Mouse (Mus musculus) lung, postnatal 36 days (tissue): ENCODE measurements around the gene Fgfr2.

Experiments used
- DNase-seq: peaks from one replicate; pipeline ENCODE4 v3.0.0; 2022; ENCODE audit warnings: mixed read lengths

Gene Fgfr2

DNA sequence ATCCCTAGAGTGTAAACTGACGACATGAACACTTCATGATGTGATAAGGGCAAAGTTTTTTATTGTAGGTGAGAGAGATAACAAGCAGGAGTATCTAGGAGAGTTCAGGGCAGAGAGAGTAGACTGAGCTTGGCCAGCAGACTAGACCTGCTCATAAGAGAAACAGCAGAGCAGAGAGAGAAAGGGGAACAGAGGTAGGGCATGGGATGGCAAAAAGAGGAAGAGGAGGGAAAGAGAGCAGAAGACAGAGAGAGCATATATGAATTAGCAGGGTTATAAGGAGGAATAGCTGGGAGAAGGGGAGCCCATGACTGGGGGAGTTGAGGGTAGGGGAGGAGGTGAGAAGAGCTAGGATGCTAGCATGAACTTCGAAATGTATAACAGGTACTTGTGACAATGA, 1791.5 kb downstream of the Fgfr2 start:
- DNase-seq, result no peak

DNA sequence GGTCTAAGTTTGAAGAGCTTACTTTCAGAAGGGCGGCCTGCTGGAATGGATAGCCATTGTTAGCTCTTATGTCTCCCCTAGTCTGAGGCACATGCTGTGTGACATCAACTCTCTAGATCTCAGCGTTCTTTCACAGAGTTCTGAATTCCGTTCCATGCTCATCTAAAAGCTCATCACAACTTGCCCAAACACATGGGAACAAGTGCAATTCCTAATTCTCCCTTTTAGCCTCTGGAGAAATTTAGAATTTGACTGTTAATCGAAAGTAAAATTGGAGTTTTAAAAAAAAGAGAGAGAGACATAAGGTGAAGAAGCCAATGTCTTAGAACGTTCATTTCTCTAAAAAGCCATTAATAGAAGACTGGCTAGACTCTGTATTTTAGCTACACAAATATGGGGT, 1793.7 kb downstream of the Fgfr2 start, which contains the start of gene Fam24b:
Gene Fam24b (minus strand): TSS at position 101 of the 400 bp plus-strand sequence.
- no peak for DNase-seq

DNA sequence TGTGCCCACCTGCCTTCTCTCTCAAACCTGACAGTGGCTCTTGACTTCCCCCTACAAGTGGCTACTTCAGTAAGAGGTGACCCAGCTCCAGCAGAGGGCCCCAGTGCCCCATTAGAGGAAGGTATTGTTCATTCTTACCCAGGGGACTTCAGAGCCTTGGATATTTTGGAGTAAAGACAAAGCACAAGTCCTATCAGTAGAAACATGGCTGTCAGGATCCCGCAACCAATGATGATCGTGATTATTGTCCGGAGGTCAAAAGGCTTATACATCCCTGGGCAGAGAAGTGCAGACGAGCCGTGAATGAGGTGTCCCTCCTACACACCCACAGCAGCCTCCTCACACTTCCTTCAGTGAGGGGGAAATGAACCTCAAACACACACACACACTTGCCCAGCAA, 1796.1 kb downstream of the Fgfr2 start:
- DNase-seq, result no peak

DNA sequence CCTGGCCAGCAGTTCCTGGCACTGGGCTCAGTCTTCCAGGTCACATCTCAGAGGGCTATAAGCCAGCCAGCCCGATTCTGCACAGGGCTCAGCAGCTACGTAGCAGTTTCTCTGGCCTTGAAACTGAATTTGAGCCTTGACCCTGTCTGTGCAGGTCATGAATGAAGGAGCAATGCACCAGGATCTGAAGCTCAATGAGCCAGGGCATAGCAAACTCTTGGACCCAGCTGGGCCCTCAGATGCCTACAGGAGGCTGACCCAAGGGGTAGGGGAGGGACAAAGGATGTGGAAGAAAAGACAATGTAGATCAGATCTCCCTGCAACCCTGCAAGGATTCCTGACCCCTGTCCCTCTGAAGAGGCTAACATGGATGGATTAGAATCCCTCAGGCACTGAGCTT, 1801.0 kb downstream of the Fgfr2 start, which contains the start of gene Cuzd1:
Gene Cuzd1 (minus strand): TSS at position 101 of the 400 bp plus-strand sequence.
- no peak for DNase-seq

DNA sequence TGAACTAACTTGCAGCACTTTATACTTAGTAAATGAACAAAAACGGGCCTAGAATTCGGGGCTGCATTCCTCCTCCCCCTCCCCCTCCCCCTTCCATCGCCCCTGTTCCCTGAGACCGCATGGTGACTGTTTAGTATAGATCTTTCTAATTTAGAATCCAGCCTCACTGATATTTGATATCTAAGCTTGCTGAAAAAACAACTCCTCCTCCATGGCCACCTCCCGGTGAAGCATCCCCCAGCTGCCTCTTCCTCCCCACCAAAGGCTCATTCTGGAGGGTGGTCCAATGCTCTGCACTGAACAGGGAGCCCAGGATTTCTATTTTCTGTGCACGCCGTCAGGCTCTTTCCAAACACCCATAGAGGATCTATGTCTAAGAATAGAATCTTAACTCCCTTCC, 1804.8 kb downstream of the Fgfr2 start:
- DNase-seq, result no peak

DNA sequence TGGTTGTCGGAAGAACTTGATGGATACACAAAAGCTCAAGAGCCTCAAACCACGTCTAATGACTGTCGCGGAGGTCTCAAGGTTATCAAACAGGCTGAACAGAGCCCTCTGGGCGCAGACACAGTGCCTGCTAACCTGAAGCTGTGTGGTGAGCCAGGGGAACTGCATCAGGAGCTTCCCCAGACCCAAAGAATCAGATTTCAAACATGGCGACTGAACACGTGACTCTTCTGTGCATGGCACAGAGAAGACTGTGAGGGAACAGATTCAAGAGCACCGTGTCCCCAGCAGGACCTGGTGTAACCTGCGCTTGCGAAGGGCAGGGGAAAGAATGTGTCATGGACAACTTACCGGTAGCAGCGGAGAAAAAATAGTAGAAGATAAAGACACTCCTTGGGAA, 1805.6 kb downstream of the Fgfr2 start:
- DNase-seq, result no peak

DNA sequence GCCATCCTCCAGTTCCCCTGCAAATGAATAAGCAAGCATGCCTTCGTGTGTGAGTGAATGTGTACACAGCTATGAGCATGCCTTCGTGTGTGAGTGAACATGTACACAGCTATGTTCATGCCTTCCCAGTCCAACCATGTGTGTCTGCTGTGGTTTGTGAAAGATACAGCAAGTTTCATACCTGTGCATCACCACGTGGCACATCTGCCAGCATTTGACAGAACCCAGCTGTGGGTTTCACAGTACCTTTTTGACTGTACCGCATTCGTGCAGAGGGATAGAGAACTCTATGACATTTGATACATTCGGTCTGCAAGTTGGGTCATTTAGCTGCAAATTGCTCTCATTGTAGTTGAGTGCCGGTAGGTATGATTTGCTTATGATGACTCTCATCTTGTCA, 1808.7 kb downstream of the Fgfr2 start:
- DNase-seq, result no peak

DNA sequence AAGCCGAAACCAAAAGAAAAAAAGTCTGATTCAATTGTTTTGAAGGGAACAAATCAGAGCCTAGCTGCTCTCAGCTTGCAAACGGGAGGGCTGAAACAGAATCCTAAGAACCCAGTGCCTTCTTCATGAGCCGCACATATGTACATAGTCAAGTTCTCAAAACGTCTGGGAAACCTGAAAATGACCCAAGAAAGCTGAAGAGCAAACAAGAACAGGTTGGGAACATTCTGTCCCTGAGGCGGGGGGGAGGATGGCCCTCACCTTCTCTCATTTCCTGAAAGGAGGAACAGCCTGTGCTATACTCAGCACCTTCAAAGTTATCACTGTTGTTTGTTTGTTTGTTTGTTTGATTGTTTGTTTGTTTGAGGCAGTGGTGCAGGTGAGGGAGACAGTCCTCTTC, 1816.4 kb downstream of the Fgfr2 start:
- peak; percentile 10 for DNase-seq

DNA sequence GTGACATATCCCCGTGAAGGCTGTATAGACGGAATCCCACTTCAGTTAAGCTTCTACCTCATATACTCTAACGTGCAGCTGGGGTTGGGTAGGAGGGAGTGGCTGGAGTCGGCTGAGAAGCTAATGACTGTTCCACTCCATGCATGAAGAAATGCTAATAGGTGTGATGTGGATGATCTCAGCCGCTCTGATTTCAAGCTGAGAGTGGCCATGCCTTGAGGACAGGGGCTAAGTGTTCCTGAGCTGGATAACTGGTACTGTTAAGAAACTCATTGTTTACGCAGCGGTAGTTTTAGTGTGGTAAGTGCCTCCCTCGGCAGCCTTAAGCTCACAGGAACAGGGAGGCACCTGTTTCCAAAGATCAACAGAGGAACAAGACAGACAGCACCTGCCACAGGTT, 1819.8 kb downstream of the Fgfr2 start:
- peak; percentile 53 for DNase-seq

DNA sequence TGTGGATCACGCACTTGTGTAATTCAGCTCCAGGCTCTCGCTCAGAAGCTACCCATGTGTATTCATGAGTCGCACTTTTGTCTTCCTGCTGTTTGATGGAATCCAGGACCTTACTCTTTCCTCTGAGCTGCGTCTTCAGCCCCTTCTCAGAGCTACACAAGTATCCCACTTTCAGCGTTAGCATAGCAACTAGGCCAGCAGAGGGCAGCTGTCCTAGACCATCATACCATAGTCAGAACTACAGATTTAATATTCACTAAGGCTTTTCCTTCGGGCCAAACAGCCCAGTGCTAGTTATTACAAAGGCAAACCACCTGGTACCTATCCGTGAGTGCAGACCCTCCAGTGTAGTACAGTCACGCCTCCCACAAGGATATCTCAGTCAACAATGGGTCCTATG, 1826.0 kb downstream of the Fgfr2 start:
- DNase-seq, result peak; percentile 27

DNA sequence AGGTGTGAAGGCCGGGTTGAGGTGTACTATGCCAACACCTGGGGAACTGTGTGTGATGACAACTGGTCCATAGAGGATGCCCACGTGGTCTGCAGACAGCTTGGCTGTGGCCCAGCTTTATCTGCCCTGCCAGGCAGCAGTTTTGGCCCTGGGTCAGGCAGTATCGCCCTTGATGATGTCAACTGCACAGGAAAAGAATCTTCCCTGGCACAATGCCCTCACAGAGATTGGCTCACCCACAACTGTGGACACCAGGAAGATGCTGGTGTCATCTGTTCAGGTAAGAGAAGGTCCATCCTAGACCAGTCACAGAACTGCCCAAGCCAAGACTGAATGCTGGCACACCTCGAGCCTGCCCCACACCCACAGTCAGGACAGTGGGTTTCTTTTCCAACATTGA, 1857.3 kb downstream of the Fgfr2 start:
- DNase-seq, result no peak

DNA sequence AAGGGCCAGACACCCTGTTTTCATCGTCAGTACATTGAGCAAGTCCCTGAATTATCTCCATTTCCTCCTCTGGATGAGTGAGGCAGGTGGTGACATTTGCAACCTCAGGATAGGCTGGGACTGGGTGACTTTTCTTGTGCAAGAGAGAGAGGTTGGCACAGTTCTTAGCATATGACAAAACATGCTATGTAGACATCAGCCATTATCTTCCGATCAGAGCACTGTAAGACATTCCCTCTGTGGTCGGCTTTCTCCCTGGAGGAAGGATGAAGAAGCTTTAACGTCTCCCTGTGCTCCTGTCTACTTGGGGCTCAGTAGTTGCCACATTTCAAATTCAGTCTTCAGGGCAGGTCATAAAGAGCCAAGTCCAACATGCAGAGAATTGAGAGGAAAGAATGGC, 1858.9 kb downstream of the Fgfr2 start:
- DNase-seq, result no peak

DNA sequence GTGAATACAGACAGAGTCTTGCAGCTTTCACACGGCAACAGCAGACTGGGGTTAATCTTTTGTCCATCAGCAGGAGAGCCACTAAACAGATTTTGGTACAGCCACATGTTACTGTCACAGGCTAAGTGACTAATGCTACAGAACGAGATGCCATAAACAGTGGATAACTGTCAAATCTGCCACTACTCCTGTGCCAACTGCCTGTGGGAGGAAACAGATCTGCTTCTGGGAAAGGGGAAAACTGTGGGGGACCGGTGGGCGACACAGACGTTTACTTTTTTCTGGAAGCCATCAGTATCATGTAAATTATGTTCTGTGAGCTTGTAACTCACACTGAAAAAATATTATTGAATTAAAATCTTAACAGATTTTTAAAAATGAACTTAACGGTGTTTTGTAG, 1862.2 kb downstream of the Fgfr2 start:
- DNase-seq, result no peak

DNA sequence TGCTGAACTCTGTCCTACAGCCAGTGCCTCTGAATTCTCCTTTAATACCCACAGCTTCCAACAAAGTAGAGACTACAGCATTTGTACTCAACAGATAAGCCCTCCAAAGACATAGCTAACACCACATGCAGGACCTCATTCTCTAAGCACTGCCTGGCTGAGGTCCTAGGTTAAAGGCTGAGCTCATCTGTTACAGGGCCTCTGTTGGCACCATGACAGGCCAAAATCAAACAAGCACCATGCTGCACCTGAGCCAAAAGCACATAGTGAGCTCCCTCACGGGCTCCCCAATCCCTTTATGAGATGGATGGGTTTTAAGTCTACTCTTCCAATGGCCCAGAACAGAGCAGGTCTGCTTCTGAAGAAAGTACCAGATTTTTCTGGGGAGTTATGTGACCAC, 1865.8 kb downstream of the Fgfr2 start:
- no peak for DNase-seq

DNA sequence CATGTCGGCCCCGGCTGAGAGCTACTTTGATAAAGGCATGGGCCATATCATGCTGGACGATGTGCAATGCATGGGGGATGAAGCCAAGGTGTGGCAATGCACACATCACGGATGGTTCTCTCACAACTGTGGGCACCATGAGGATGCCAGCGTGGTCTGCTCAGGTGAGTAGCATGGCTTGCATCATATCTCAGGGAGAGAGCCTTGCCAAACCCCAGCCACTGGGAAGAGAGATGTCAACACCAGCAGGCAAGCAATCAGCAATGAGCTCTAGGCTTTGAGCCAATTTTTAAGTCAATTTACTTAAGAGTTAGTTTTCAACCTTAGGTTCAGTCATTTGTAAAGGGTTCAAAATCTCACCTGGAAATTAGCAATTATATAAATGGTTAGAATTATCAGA, 1866.3 kb downstream of the Fgfr2 start:
- DNase-seq, result peak; percentile 19

DNA sequence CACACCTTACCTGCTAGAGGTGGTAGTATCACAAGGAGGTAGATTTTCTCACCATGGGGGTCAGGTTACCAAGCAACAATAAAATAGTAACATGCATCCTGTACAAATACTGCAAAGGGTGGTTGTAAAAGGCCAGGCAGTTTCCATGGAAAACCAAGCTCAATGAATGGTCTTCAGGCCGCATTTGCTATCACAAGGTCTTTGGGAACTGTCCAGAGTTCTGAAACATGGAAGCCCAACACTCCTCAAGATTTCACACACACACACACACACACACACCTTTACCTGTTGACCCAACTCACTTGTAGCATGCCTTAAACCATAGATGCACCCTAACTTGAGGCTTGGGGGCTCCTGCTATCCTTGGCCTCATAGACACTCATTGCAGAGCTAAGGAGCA, 1878.2 kb downstream of the Fgfr2 start:
- DNase-seq, result no peak

DNA sequence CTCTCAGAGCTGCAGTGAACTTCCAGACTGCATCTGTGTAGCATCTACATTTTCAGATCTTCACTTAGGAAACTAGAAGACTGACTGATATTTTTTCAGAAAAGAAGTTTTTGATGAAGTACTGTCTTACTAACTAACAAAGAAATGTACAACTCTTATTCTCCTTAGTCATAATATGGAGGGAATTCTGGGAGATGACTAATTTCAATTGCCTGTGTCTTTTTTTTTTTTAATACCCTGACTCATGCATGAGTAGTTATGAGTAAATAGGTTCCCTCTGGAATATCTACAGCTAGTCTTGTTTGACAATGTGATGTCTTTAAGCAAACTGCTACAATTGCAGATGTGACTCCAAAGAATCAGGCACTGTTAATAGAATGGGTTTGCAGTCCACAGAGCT, 1887.1 kb downstream of the Fgfr2 start:
- DNase-seq, result no peak

DNA sequence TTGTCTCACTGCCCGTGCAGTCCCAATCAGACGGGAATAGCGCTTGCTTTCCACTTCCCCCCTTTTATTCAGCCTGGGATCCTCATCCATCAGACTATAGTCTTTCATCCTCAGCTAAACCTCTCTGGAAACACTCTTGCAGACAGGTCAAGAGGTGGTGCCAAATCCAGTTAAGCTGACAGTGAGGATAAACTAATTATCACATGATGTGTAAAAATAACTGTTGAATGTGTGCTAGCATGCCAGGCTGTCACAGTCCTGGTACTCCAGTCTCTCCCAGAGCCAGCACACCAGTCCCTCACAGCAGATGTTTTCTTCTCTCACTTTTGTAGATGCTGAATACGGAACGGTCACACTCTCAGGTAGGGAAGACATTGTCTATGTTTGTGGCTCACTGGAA, 1900.1 kb downstream of the Fgfr2 start:
- DNase-seq, result no peak

DNA sequence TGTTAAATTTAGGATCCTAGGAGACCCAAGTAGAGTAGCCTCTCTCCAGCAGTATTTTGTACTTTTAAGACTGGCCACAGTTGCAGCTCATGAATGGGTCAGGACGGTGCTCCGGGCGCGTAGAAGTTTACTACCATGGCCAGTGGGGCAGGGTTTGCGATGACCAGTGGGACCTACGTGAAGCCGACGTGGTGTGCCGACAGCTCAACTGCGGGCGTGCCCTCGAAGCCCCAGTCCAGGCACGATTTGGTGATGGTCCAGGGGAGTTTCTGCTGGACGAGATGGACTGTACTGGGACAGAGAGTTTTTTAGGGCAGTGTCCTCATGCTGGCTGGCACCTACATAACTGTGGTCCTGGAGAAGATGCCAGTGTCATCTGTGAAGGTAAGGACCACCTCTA, 1935.2 kb downstream of the Fgfr2 start:
- no peak for DNase-seq

DNA sequence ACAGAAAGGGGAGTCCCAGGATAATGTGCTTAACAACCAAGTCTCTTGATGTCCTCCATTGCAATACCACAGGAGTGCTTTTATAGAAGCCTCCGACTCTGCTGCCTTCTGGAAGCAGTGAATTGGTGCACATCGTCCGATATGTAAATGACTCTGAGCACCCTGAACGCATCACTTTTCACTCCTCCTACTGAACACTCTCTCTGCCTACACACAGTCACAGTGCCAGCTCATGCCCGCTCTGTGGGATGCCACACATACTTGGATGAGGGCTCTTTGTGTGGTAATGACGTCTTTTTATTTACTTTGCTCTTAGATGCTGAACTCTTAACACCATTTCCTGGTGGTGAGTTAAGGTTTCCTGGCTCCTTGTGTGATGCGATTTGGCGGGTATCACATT, 1936.1 kb downstream of the Fgfr2 start:
- DNase-seq, result peak; percentile 40

DNA sequence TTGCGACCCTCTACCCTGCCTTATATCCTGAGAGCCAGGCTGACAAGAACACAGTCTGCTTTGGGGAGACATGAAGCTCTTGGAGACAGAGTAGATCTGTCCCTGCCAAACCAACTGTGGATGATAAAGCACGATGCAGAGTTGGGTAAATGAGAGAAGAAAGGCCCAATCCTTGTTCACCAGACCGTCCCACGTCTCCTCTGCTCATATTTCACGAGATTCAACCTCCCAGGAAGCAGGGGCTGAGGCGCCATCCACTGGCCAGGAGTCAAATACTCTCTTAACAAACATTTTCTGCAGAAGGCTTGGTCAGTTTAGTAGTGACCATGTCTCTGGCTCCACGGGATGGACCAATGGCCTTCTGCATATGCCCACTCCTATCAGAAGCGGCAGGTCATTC, 1938.8 kb downstream of the Fgfr2 start:
- DNase-seq, result no peak

DNA sequence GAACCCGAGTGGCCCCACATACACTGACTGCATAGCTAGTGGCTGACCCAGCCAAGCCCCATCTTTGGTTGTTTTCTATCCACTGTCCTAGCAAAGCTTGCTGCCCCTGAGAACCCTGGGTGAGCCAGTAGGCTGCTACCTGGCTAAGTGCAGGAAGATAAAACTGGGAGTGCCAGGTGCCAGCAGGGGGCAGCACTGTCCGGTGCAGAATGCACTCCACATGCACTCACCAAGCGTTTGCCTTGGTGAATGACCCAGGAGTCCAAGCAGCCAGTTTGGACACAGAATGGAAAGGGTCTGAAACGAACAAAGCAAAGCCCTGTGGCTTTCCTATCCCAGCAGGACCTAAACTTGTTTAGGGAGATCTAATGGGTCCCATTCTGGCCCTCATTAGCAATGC, 1940.5 kb downstream of the Fgfr2 start:
- peak; percentile 64 for DNase-seq

DNA sequence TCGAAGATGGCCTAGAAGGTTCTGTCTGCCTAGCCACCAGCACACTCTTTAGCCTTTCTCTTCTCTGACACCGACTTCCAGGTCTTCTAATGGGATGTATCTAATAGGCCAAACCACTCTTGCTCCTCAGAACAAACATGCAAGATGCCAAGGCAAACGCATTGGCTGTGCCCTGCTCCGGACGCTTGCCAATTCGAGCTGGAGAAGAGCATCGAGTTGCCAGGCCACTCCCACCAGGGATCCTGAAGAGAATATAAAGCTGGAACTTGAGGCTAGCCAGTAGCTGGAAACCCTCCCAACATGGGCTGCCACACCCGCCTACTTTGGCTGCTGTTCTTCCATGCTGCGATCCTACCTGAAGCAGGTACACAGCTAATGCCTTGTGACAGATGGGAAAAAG, 1949.0 kb downstream of the Fgfr2 start, which contains the start of gene 5430419D17Rik:
Gene 5430419D17Rik (plus strand): TSS at position 282 of the 400 bp plus-strand sequence.
- DNase-seq, result no peak

DNA sequence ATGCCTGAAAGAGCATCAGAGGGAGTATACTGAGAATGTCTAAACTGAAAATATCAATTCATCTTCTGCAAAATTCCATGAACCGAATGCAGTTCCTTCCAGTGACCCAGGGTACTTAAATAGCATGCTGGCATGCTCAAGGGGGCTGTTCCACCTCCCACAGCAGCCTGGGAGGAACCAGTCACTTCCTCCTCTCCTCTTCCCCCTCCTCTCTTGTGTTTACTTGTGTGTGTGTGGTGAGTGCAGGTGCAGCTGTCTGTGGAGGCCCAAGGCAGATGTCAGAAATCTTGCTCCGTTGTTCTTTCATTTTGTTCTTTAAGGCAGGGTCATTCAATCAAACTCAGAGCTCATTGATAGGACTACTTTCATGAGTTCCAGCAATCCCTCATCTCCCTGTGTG, 1954.1 kb downstream of the Fgfr2 start:
- no peak for DNase-seq

DNA sequence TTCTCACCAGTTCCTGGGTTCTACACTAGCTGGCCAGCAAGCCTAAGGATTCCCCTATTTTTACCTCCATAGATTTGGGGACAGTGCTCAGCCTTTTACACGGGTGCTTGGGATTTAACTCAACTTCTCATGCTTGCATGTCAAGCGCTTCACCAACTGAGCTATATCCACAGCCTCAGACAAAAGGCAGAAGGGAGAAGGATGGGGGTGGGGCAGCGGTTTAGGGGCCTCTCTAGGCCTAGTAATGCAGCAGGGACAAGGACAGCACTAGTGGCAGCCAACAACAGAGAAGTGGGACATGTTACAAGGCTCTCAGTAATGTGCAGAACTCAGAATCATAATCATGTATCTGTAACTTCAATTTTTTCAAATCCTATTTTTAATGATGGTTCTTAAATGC, 1955.4 kb downstream of the Fgfr2 start:
- no peak for DNase-seq

DNA sequence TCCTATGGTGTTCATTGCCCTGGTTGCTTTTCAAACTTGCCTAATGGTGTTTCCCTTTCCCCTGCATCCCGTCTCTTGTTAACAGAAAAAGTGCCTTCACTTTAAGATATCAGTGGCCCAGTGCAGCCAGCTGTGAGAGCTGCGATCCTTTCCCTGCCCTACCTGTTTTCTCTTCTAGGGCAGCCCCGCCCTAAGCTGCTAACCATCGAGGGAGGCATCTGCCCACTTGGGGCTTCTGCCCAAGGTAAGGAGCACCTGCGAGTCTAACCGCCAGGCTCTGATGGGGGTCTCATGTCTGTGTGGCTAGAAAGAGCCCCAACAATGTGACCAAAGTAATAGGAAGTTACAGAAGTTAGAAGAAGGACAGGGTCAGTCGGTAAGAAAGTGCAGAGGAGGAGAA, 1960.9 kb downstream of the Fgfr2 start:
- no peak for DNase-seq
